Mouse (Mus musculus) right cerebral cortex, postnatal 14 days (tissue): Measurements from ENCODE around the gene Hvcn1.

Experiments
- DNase-seq: peaks from one replicate; pipeline ENCODE4 v3.0.0; 2022

Gene Hvcn1

DNA sequence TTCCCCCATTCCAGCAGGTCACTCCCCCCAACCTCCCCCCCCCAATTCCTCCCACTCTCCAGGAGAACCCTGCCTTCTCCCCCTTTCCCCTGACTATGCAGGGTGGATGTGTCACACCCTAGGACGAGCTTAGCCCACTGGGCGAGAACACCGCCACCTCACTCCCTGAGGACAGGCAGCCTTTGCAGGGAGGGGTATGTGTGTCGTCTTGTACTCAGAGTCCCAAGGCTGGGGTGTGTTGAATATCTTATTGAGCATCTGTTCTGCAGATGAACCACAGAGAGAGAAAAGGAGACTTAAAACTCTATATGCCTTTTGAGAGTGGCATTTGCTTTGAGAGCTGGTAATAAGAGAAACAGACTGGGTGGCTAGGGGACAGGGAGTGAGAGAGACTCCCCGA is 30.6 kb downstream of the Hvcn1 start:
- no peak for DNase-seq

DNA sequence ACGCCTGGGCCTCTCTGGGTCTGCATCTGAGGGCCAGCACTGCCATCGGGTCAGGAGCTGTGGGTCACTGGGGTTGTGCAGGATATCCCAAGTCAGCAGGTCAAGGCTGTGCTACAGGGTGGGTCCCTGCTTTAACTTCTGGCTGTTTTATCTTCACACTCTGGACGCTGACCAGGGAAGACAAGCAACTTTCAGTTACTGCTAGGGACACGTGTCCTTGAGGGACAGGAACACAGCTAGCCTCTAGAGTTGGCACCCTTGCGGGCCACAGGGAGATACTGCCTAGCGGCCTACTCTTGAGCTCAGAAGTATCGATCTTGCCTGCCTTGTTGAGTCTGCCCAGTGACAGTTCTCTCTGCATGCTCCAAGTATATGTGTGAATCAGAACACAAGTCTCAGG is 33.0 kb downstream of the Hvcn1 start:
- DNase-seq = no peak

- DNase-seq = no peak
These were observed 33.9 kb downstream of the Hvcn1 start for GRCm38 (mm10) chr5:122240521-122240920.

- no peak for DNase-seq
These were observed 34.4 kb downstream of the Hvcn1 start for GRCm38 (mm10) chr5:122240989-122241388.

GRCm38 (mm10) chr5:122242521-122243123 is 36.0 kb downstream of the Hvcn1 start:
- DNase-seq = no peak

DNA sequence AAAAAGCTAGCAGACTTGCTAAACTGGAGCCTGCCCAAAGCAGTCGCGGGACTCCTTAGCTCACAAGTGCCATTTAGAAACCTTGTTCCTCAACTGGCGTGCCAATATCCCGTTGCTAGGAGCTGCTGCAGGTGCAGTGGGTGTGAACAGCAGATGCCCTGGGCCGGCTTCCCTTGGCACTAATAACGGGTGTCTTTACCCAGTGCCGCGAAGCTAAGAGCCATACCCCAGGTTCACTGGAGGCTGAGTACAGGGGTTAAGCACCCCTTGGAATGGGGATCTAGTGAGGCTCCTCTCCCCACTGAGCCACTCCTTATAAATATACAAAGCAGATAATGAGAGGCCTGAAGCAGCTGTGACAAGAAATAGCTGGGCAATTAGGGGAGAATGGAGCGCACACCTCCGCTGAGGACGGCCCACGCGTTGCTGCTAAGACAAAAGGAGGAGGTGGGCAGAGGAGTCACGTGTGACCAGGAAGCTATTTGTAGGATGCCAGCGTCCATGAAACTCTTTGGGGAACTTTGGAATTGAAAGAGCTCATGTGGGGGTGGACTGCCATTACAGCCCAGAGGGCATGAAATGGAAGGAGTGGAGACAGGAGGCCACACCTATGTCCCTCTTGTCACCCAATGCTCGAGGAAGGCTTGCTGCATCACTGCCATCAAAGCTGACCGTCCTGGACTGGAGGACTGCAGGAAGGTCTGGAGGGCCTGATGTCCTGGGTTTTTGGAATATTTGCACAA is 37.3 kb downstream of the Hvcn1 start:
- no peak for DNase-seq

DNA sequence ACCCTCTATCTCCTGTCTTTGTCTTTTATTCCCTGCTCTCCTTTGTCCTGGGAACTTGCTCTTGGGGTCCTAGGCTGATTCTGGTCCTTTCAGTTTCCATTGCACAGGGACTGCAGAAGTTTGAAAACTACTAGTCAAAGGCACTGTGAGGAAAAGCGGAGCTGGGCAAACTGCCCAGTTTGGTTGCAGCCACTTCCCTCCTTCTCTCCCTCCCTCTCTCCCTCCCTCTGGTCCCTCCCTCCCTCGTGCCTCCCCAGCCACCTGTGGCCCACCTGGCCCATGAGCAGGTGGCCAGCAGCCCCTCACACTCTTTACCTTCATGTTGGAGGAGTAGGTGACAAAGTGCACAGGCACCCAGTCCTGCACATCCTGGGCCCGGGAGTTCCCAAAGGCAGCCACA is 38.6 kb downstream of the Hvcn1 start:
- DNase-seq = peak; percentile 51

GRCm38 (mm10) chr5:122246547-122247167 is 40.1 kb downstream of the Hvcn1 start:
- DNase-seq = no peak

- DNase-seq = peak; percentile 48
These were observed 40.9 kb downstream of the Hvcn1 start for GRCm38 (mm10) chr5:122247529-122247928.

DNA sequence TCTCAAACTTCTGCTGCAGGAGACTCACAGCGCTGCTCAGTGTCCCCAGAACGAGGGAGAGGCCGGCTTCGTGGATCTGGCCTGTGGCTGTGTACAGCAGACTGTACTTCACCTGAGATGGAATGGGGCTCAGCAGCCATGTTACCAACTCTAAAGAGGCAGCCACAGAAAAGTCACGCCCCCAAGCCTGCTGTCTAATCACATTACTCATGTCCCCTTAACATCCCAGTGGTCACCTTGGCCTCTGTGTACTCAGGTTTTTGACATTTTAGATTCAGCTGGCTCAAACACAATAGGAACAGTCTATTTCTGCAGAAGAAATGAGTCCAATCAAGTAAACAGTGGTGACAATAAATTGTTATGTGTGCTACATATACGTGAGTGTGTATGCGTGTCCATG is 41.3 kb downstream of the Hvcn1 start:
- no peak for DNase-seq

DNA sequence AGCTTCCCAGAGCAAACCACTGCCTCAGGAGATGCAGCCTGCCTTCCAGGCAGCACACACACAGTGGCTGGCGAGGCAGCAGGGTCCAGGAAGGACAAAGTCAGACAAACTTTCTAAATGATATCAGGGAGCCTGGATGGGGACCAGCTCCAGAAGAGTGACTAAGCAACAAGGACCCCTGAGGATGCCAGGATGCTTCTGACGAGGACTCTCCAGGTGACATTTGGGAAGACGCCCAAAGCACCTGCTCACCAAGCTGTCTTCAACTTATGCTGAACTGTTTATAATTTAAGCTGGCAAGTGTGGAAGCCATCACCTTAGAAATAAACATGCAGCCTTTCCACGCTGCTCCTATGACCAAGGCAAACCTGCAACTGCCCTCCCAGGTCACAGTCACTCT is 42.7 kb downstream of the Hvcn1 start:
- no peak for DNase-seq

DNA sequence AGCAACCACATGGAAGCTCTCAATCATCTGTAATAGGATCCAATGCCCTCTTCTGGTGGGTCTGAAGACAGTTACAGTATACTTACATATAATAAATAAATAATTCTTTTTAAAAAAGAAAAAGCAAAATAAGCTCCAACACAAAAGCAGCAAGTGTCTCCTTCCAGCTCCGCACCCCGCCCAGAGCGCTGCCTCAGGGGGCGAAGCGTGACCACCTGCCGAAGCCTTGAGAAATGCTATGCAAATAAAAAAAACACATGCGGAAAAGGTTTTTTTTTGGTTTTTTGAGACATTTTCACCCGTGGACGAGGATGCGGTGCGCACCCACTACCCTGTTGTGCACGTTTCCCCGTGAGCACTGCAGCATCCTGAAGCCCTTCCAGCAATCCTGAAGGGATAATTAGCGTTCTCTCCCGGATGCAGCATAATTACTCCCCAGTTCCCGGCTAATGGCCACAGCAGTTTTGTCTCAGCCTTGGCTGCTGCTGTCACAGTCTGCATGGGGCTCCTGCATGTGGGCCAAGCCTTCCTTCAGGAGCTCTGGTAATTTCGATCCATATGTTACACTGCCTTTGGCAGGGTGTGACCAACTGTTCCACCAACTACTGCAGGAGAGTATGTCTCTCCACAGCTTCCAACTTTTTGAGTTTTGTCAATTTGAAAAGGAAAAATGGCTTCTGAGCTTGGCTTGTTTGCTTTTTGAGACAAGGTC is 45.4 kb downstream of the Hvcn1 start:
- no peak for DNase-seq

GRCm38 (mm10) chr5:122258027-122258741 is 51.6 kb downstream of the Hvcn1 start:
- DNase-seq = no peak

GRCm38 (mm10) chr5:122262104-122262503 is 55.5 kb downstream of the Hvcn1 start:
- DNase-seq = no peak

DNA sequence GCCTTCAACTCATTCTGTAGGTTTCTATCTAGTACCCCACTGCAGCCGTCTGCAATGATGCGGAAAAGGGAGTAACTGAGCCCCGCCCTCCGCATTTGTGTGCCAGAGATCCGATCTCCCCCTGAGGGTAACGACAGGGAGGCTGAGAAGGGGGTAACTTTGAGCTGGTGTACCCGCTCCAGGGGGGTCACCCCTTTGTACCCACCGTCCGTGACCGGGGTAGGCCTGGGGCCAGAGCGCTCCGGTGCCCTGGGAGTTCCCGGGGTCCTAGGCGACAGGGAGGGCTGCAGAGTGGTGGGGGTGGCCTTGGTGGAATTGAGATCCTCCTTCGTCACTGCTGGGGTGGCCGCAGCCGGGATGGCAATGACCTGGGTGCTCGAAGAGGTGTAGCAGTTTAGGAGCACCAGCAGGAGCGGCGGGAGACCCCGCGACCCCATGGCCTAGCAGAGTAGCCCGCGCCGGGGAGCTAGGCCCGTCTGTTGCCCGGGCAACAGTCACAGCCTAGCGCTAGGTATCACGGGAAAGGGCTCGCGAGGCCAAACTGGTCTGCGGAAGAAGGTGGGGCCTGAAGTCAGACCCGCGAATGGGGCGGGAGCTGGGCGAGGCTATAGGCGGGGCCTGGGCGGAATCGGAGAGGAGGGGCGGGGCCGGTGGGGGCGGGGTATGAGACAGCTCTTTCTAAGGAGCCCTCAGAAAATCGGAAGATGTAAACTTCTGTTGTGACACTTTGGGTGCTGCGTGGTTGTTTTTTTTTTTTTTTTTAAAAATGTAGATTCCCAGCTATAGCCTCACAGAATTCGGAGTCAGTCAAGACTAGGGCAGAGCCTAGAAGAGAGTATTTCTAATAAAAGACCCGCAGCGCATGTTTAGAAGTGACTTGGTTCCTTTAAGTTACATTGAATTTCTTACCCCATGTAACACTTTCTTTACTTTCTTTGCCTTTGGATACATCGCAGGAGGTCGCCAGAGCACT is 57.6 kb downstream of the Hvcn1 start, which contains the start of gene Tctn1:
TSS of gene Tctn1 (minus strand) at position 528 of the 973 bp plus-strand sequence.
- peak; percentile 91 for DNase-seq

- DNase-seq = no peak
These were observed 58.6 kb downstream of the Hvcn1 start for GRCm38 (mm10) chr5:122265187-122265586.

DNA sequence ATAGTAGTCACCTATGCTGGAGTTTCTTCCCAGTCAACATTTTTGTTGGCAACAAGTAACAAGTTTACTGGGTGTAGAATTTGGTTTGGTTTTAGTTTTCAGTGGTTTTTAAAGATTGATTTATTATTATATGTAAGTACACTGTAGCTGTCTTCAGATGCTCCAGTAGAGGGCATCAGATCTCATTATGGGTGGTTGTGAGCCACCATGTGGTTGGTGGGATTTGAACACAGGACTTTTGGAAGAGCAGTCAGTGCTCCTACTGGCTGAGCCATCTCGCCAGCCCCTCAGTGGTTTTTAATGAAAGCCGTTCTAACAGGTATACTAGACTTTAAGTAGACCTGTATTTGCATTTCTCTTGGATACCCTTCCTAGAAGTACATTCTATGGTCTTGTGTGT is 59.3 kb downstream of the Hvcn1 start:
- DNase-seq = no peak

GRCm38 (mm10) chr5:122267136-122267535 is 60.5 kb downstream of the Hvcn1 start:
- DNase-seq = no peak

DNA sequence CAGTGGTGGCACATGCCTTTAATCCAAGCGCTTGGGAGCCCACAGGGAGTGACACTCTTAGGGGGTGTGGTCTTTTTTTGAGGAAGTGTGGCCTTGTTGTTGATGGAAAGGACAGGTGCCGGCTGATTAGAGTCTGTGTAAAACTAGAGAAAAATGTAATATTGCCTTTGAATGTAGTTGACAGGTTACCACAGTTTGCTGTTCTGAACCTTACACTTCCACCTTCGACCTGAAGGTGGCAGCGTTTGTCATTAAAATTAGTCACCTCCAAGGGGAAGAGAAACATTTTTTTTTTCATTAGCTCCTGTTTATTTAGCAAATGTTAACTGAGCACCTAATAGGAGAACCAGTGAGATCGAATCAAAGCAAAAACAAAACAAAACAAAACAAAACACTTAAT is 61.3 kb downstream of the Hvcn1 start:
- DNase-seq = peak; percentile 77

DNA sequence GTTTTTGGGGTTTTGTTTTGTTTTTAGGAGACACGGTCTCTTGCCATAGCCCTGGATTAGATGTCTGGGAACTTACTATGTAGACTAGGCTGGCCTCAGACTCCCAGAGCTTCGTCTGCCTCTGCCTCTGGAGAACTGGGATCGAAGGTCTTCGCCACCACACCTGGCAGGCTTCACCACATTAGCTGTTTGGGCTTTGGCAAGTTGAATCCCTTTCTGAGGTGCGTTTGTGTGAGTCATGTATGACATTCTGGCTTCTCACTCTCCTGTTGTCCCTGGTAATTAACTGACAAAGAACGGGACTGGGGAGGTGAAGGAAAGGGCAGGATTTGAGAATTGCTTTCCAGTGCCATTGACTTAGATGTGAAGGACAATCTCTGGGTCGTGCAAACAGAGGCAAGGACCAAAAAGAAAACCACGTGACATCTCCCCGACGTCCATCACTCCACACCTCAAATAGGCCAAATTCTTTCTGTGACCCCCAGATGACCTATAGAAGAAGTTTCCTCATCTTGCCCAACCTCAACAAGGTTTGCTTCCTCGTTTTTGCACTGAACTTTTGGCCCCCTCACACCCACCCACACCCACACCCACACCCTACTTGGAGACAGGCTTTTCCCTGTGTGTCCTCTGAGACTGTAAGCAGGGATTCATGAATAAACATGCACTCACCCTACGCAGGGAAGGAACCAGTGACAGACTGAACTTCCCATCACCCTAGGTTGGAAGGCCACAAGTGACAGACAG is 62.4 kb downstream of the Hvcn1 start:
- DNase-seq = no peak

- no peak for DNase-seq
These were observed 66.2 kb downstream of the Hvcn1 start for GRCm38 (mm10) chr5:122272821-122273220.
